Mouse (Mus musculus) heart, postnatal 0 days (tissue): ENCODE measurements at regions not wholly inside any gene's neighbourhood (a gene's known extent, or its start where the extent isn't known, plus 50 kb on each side); places are given as distances from the start of the nearest gene placed in this dataset.

Experiments
- CTCF ChIP-seq: IDR thresholded peaks from 2 replicates; pipeline ENCODE4 v1.5.1; 2016; ENCODE audit warnings: antibody characterized with exemption, control low read depth, low read depth
- EP300 ChIP-seq: IDR thresholded peaks from 2 replicates; pipeline ENCODE4 v1.6.1; 2016; ENCODE audit warnings: antibody characterized with exemption, low read depth

DNA sequence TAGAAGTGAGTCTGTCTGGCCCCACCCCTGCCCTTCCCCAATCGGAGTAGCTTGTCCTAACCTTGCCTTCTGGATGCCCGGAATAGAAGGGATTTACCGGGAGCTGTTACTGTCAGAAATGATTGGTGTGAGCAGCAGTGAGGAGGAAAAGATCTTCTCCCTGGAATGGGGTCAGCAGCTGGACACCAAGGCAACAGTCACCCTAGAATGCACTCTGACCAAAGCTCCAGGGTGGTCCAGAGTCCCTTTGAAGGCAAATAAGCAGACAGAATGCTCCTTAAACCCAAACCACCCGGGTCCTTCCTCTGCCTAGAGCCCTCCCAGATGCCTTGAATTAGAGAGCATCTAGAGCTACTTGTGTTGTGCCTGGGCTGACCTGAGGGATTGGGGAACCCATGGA lies 196.2 kb downstream of the H2al1j start:
- TF ChIP-seq CTCF: no peak
- TF ChIP-seq EP300: no peak
